Mouse (Mus musculus) megakaryocyte, embryonic 14.5 days (primary cell): ENCODE data around the gene Dach1.

ENCODE experiments used
- FLI1 ChIP-seq: IDR thresholded peaks from 2 replicates; pipeline ENCODE4 v1.6.1; 2012; ENCODE audit warnings: low read length, inconsistent platforms, mixed read lengths
- GATA1 ChIP-seq: IDR thresholded peaks from 3 replicates; pipeline ENCODE4 v1.6.1; 2012; ENCODE audit warnings: mixed read lengths, low read length, inconsistent platforms, borderline replicate concordance

DNA sequence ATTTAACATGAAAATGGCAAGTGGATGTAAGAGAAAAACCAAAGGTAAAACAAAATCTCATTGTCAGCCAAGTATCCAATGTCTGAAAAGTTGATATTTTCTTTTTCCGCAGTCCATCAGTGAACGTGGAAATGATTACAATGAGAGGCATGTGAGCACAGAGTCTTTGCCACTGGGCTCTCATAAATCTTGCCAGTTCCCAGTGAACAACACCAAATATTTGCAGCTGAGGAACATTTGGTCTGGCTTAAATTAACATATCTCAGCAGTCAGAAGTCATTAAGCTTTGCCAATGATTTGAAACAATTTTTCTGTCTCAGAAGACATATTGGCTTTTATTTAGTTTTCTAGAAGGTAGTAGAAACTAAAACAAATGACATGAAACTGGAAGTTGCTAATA, 298.6 kb downstream of the Dach1 start:
- TF ChIP-seq GATA1: no peak
- TF ChIP-seq FLI1: no peak
